Mouse (Mus musculus) embryo, embryonic 11 days (tissue): ENCODE results near the gene Ap1g1.
A peak's percentile ranks its signal among the peaks of the same experiment; 100 is the strongest.

Source experiments
- DNase-seq: peaks from one replicate; pipeline ENCODE4 v3.0.0-alpha.2; 2015

Gene Ap1g1

GRCm38 (mm10) chr8:109790938-109791337, 12.6 kb downstream of the Ap1g1 start:
- no peak for DNase-seq

DNA sequence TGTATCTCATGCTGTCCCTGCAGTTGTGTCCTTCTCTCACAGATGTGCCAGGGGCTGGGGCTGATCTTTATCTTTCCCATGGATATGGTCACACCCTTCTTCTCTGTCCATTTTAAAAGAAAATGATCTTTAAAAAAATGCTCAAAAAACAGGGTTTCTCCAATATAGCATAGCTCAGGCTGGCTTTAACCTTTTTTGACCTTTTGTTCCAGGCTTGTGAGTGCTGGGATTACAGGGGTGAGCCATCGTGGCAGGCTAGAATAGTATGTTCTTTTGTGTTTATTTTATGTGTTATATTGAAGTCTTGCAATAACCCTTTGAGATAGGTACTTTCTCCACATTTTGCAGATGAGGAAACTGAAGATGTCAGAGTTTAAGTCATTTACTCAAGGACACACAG, 16.8 kb downstream of the Ap1g1 start:
- no peak for DNase-seq

DNA sequence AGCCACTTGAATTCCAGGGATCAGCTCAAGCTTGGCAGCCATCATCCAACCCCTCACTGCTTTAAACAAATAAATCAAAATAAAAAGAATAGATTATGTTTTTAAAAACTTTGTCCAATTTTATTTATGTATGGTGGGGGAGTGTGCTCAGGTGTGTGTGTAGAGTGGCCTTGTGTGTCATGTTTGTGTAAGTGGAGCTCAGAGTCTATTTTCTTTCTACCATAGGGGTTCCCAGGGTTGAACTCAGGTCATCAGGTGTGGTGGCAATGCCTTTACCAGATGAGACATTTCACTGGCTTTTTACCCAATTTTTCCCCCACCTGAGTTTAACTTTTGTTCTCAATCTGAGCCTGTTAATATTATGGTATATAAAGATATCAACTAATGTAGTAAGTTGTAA, 20.4 kb downstream of the Ap1g1 start:
- no peak for DNase-seq

DNA sequence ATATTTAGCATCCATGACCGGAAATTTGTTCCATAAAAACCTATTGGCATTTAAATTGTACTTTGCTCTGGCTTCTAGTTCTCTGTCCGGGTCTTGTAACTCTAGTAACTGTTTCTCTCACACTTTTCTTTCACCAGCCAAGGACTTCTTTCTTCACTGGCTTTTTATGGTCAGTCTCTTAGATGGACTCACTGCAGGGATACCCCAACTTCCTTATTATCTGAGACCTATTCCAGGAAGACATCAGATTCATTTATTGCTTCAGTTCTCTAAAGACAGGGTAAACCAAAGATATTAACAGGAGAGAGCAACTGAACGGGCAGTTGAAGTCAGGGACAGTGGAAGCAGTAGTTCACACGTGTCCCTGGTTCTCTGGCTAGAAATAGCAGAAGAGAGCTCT, 20.9 kb downstream of the Ap1g1 start:
- no peak for DNase-seq

DNA sequence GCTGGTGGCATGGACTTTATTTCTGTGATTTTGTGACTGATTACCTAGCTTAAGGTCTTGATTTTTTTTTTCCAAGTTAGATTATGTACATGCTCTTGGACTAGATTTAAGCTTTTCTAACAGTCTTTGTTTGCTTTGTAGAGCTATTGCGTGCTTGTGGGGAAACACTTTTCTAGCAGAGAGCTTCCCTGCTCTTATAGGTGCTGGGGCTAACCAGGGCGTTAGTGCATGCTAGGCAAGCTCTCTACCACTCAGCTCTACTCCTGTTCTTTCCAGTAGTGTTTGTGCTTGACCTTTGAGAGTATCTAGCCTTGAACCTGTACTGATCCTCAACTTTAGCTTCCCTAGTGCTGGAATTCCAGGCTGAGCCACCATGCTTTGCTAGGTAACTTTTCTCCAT, 22.0 kb downstream of the Ap1g1 start:
- DNase-seq: no peak

DNA sequence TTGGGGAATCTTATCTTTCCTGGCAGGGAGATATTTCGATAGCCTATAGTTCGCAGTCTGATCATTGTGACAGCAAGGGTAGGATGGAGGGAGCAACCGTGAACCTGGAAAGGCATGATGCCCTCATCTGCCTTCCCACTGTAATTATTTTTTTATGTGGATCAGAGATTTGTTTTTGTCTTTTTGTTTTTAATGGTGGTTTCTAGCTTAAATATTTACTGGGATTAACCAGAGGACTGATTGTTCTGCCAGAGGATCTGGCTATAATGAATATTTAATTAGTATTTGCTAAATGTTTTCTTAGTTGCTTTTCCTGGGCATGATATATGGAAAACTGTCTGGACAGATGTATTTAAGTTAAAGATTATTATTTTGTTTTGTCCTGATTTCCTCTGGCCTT, 24.9 kb downstream of the Ap1g1 start:
- no peak for DNase-seq

- no peak for DNase-seq
Measured at GRCm38 (mm10) chr8:109803801-109804200, 25.4 kb downstream of the Ap1g1 start.

GRCm38 (mm10) chr8:109806522-109806921, 28.2 kb downstream of the Ap1g1 start:
- DNase-seq: no peak

DNA sequence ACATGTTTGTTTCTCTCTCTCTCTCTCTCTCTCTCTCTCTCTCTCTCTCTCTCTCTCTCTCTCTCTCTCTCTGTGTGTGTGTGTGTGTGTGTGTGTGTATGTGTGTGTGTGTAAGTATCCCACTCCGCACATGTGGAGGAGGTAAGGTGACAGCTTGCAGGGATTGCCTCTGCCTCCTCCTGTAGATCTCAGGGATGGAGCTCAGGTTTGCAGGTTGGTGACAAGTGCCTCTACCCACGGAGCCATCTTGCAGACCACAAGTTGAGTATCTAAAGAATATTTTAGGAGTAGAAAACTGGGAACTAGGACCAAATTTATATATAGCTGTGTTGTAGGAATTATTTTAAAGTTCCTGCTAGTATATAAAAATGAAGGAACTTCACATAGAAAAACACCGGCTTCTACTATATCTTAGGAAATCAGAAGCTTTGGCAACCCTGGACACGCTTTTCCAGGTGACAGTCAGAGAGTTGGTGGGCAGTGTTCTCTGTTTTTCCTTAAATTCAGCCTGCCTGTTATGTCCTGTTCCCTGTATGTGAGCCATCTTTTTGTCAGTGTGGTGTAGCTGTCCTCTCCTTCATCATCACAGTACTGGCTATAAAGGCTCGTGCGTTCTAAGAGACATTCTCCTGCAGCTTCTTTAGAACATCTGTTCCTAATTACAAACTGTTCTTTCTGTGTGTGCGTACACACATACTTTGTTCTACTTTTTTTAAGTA, 29.2 kb downstream of the Ap1g1 start:
- no peak for DNase-seq

DNA sequence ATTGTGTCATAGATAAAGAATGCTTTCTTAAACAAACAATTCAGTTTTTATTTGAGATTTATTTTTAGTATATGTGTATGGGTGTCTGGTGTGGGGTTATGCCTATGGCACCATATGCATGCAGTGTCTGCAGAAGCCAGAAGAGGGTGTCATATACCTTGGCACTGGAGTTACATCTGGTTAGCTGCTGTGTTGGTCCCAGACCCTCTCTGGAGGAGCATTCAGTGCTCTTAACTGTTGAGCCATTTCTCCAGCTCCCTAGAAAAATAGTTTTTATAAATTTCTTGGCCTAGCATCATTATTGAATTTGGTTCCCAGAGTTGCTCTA, 29.7 kb downstream of the Ap1g1 start:
- DNase-seq: no peak

DNA sequence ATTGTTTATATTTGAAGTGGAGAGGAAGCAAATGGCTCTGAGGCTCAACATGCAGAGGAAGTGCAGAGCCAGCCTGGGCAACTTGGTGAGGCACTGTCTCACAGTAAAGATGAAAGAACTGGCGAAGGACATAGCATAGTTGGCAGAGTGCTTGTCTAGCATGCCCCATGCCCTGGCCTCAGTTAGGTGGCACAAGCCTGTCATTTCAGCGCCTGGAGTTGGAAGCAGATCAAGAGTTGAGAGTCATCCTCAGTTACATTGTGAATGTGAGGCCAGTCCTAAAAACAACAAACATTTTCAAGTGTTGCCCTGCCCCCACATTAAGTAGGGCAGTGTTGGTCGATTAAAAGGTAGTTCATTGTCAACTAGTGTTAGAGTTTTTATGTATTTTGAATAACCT, 32.1 kb downstream of the Ap1g1 start:
- DNase-seq: no peak

GRCm38 (mm10) chr8:109815268-109815667, 36.9 kb downstream of the Ap1g1 start:
- DNase-seq: no peak

DNA sequence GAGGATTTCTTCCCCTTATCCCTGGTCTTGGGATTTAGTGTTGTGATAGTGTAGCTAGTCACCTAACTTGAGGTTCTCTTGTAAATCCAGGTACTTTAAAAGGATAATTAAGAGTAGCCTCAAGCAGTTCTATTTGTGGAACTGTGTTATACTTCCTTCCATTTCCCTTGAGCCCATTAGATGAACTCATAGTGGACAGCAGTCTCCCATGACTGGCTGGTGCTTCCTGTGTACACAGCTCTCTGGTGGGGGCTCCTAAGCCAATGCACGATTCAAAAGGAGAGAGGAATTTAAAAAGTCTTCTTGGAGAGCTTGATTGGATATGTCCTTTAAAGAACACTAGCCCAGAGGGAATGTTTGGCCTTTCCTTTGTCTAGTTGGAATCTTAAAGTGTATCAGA, 39.6 kb downstream of the Ap1g1 start:
- DNase-seq: no peak

DNA sequence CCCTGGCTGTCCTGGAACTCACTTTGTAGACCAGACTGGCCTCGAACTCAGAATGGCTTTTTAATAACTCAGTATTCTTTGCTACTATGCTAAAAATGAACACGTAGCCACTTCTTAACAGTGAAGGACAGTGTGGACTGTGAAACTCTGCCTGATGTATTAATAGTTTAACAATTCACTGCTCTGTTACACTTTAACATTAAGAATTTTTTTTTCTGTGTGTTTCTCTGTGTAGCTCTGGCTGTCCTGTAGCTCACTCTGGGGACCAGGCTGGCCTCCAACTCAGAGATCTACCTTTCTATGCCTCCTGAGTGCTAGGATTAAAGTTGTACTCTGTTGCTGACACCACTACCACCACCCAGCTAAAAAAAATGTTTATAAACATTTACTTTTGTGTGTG, 45.2 kb downstream of the Ap1g1 start:
- DNase-seq: no peak

DNA sequence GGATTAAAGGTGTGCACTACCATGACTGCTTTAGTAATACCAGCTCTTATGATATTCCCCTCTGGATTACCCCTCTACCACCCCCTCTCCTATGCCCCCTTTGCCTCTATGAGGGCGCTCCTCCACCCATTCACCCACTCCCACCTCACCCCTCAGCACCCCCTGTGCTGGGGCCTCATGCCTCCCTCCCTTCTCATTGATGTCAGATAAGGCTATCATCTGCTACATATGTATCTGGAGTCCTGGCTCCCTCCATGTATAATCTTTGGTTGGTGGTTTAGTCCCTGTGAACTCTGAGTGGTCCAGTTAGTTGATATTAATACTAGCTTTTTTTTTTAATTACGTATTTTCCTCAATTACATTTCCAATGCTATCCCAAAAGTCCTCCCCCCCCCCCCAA, 61.5 kb downstream of the Ap1g1 start:
- DNase-seq: no peak

GRCm38 (mm10) chr8:109842468-109842867, 64.1 kb downstream of the Ap1g1 start:
- no peak for DNase-seq

GRCm38 (mm10) chr8:109847866-109848265, 69.5 kb downstream of the Ap1g1 start:
- no peak for DNase-seq

DNA sequence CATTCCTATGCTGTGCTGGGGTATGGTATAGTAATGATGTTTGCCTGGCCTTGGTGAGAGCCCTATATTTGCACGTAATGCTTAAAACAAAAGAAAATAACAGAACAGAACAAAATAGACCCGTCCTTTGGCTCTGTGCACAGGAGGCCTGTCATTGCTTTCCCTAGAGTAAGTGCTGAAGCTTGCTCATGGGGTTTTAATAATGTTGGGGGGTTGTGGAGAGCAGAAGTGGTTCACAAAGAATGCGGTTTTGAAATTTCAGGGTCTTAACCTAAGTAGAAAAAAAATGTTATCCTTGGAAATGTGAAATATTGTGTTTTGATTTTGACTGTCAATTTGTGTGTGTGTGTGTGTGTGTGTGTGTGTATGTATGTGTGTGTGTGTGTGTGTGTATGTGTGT, 70.6 kb downstream of the Ap1g1 start:
- no peak for DNase-seq

- peak; percentile 79 for DNase-seq
Measured at GRCm38 (mm10) chr8:109853423-109853822, 75.1 kb downstream of the Ap1g1 start.

- DNase-seq: no peak
Measured at GRCm38 (mm10) chr8:109854522-109854921, 76.2 kb downstream of the Ap1g1 start.

- DNase-seq: no peak
Measured at GRCm38 (mm10) chr8:109855451-109855850, 77.1 kb downstream of the Ap1g1 start.

- DNase-seq: peak; percentile 7
Measured at GRCm38 (mm10) chr8:109863398-109863797, 85.0 kb downstream of the Ap1g1 start.

- DNase-seq: no peak
Measured at GRCm38 (mm10) chr8:109864798-109865197, 86.4 kb downstream of the Ap1g1 start.

DNA sequence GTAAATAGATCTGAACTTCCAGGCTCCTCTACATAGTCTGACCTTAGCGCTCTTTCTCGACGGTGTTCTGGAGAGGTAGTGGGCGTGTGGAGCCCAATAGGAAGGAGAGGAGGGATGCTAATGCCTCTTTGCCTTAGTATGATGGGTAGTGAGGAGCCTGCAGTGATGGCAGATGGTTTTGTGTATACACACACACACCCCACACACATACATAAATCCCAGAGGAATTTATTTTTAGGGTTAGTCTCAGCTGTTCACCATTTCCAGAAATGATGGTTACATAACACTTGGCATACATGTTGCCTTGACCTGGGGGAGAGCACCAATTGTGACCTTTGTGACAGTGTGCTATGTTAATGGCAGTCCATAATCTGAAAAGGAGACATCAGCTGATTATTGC, 87.2 kb downstream of the Ap1g1 start:
- DNase-seq: no peak

DNA sequence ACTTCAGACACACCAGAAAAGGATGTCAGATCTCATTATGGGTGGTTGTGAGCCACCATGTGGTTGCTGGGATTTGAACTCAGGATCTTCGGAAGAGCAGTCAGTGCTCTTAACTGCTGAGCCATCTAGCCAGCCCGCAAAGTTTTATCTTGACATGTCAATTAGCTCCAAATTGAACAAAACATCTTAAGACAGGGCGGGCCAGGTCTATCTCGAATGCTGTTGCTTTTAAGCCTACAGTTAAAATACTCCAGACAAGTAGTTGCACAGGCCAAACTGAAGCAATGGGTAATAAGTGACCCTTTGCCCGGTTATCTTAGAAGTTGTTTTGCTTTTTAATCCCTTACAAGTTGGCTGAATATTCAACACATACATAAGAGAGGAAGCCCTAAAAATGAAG, 88.3 kb downstream of the Ap1g1 start:
- no peak for DNase-seq
